Mouse (Mus musculus) gastrocnemius, adult 2 months (tissue): ENCODE results near the gene Olfr893. TPM values are rescaled to one million over a fixed set of nuclear protein-coding genes. Genes with fewer than 3 reads are reported as not detected.
"Not testable (repeated sequence)": the region's sequence is repeated elsewhere in the genome, so short reads cannot be mapped to it uniquely, and the experiment has no call there.

Source experiments
- DNase-seq: peaks from one replicate; pipeline ENCODE4 v3.0.0; 2022
- H3K27ac ChIP-seq: fragments of 200-600 bp; 2 replicates; pipeline ENCODE4 v1.8.1; 2022; ENCODE audit warnings: mild to moderate bottlenecking
- H3K4me3 ChIP-seq: fragments of 200-600 bp; 2 replicates; pipeline ENCODE4 v1.8.1; 2022; ENCODE audit warnings: mild to moderate bottlenecking, moderate library complexity
- CTCF ChIP-seq: fragments of 200-600 bp; IDR thresholded peaks from 2 replicates; pipeline ENCODE4 v1.8.1; 2022; ENCODE audit warnings: antibody characterized with exemption, mild to moderate bottlenecking, moderate library complexity
- intact Hi-C: fragments of 180-260 bp; cut with DNase I; formaldehyde crosslinking; loops from one replicate; pipeline ENCODE4 v1.15.1; 2025
- long read RNA-seq, 2 experiments: library from polyadenylated mRNA; stranded (forward); transcript quantifications; one replicate each; pipeline ENCODE4 v2.0.0; 2021
- total RNA-seq, 2 experiments: library from RNA; stranded (reverse); gene quantifications; 2 replicates each; pipeline ENCODE4 v1.2.3; 2021

Gene Olfr893
- not detected for total RNA-seq
- long read RNA-seq, experiment 1: 0 reads
- long read RNA-seq, experiment 2: 0 reads

DNA sequence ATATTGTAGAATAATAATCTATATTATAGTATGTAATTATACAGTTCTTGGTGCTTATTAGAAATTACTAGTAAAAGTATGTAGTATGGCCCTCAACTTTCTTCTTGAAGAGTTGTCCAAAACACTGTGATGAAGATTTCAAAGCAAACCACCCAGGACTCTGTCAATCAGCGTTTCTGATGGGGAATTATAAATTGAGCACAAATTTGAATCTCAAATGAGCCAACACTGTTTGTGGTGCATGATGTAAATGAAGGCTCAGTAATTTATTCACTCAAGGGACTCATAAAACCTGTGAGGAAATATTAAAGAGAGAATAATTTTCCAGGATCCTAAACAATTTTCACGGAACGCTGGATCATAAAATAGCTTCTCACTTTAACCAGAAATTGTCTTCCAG lies at the start of gene Olfr893:
Gene Olfr893, plus strand, starts transcription at position 301 of the 400 bp plus-strand sequence.
- no peak within 1 kb of the TSS for H3K27ac ChIP-seq
- no peak within 1 kb of the TSS for H3K4me3 ChIP-seq
- no peak for TF ChIP-seq CTCF
- intact Hi-C loops: no loop called here
- no peak for DNase-seq

DNA sequence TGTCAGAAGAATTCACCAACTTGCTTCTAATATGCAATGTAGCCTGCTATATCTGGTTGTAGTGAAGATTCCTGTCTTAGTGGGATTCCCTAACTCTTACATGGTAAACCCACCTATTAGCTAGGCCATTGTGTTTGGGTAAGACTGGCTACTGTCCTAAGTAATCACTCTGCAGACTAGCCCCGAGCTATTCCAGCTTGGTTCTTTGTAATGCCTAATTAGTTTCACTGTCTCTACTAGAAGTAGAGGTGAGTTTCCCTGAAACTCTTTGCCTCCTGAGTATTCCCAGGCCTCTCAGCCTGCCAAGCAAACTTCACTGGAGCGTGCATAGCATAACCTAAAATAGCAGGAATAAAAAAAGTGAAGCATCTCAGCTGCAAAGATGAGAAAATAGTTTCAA lies 39.8 kb upstream of the Olfr893 start:
- DNase-seq, H3K4me3 ChIP-seq, H3K27ac ChIP-seq: not testable (repeated sequence)
- intact Hi-C loops: loop anchor here (5.0 kb wide), 1 partner anchor 114 kb away; no protein-coding TSS in a partner anchor

- Histone ChIP-seq H3K4me3 (no peak within 1 kb of the TSS), H3K27ac (no peak within 1 kb of the TSS)
- intact Hi-C loops: no loop called here
- no peak for TF ChIP-seq CTCF
- no peak for DNase-seq
Observed at GRCm38 (mm10) chr9:38180721-38181120, 27.4 kb upstream of the Olfr893 start, which contains the start of gene Olfr891. Olfr891 (minus strand) TSS chr9:38180821.

DNA sequence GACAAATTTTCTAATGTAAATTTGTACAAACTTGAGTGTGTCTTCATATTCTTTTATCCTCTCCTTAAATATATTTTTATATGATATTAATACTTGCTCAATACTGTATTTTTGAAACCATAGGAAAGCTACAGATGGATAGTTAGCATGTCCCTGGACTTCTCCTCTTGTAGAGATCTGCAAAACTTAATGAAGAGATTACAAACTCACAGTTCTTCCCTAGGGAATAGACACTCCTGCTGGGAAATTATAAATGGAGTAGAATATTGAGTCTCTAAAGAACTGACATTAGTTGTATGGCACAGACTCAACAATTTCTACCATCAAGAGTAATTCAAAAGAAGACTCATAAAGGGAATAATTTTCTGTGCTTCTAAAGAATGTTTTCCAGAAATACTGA lies 9.6 kb downstream of the Olfr893 start, which contains the start of gene Olfr894:
Gene Olfr894, plus strand, starts transcription at position 301 of the 400 bp plus-strand sequence.
- DNase-seq: no peak
- intact Hi-C loops: no loop called here
- Histone ChIP-seq H3K4me3 (no peak within 1 kb of the TSS), H3K27ac (no peak within 1 kb of the TSS)
- no peak for TF ChIP-seq CTCF

DNA sequence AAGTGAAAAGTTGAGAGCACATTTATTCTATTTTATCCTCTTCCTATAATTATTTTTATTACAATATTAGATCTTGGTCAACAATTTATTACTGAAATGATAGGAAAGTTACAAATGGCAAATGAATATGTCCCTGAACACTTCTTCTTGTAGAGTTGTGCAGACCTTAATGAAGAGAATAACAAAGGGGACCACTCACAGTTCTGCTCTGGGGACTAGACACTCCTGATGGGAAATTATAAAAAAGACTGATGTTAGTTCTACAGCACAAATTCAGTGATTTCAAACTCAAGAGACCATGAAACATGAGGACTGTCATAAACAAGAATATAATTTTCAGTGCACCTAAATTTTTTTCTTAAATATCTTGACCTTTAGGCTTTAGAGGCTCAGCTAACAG lies 44.3 kb downstream of the Olfr893 start, which contains the start of gene Olfr143:
Gene Olfr143, plus strand, starts transcription at position 301 of the 400 bp plus-strand sequence.
- Histone ChIP-seq H3K4me3 (no peak within 1 kb of the TSS), H3K27ac (no peak within 1 kb of the TSS)
- intact Hi-C loops: no loop called here
- no peak for DNase-seq
- no peak for TF ChIP-seq CTCF

Other genes starting within 250 kb of the Olfr893 start
- gene Olfr881, start 216.5 kb upstream of the Olfr893 start, total RNA-seq: not detected
- not detected for gene Olfr883, start 182.6 kb upstream of the Olfr893 start, total RNA-seq
- not detected for gene Olfr884, start 161.8 kb upstream of the Olfr893 start, total RNA-seq
- gene Olfr885, start 147.0 kb upstream of the Olfr893 start, total RNA-seq: not detected
- not detected for gene Olfr887, start 124.3 kb upstream of the Olfr893 start, total RNA-seq
- gene Olfr888, start 100.2 kb upstream of the Olfr893 start, total RNA-seq: not detected
- not detected for gene Olfr889, start 93.2 kb upstream of the Olfr893 start, total RNA-seq
- not detected for gene Olfr890, start 65.8 kb upstream of the Olfr893 start, total RNA-seq
- not detected for gene Olfr891, start 27.5 kb upstream of the Olfr893 start, total RNA-seq
- gene Olfr894, start 9.7 kb downstream of the Olfr893 start, total RNA-seq: not detected
- gene Olfr143, start 44.4 kb downstream of the Olfr893 start, total RNA-seq: not detected
- gene Olfr895, start 59.5 kb downstream of the Olfr893 start, total RNA-seq: not detected
- not detected for gene Olfr896-ps1, start 82.7 kb downstream of the Olfr893 start, total RNA-seq
- not detected for gene Olfr25, start 120.7 kb downstream of the Olfr893 start, total RNA-seq
- not detected for gene Olfr898, start 140.0 kb downstream of the Olfr893 start, total RNA-seq
- gene Olfr250, start 158.5 kb downstream of the Olfr893 start, total RNA-seq: not detected
- gene Olfr251, start 168.7 kb downstream of the Olfr893 start, total RNA-seq: not detected
- not detected for gene Olfr147, start 193.3 kb downstream of the Olfr893 start, total RNA-seq
- not detected for gene Olfr901, start 221.1 kb downstream of the Olfr893 start, total RNA-seq
- not detected for gene Olfr902, start 239.3 kb downstream of the Olfr893 start, total RNA-seq